Mouse (Mus musculus) urinary bladder, postnatal 25 days (tissue): ENCODE measurements around the gene Endou.

ENCODE experiments used
- DNase-seq: peaks from one replicate; pipeline ENCODE4 v3.0.0; 2022; ENCODE audit warnings: low spot score

Endou gene

DNA sequence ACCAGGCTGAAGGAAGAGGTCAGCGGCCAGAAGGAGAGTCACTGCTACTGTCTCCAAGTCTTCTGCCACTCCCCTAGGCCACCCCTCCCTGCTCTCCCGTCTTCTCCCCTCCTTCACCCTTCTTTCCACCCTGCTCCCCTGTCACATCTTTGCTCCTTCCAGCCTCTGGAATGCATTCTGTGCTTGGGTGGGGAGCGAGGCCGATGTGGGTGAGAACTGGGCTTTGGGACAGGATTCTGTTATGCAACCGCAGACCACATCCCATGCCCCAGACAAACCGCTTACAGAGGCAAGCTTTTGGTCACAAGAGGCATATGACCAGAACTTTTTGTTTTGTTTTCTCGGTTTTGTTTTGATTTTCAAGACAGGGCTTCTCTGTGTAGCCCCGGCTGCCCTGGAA lies 4.1 kb downstream of the Endou start:
- DNase-seq, result peak; percentile 19

DNA sequence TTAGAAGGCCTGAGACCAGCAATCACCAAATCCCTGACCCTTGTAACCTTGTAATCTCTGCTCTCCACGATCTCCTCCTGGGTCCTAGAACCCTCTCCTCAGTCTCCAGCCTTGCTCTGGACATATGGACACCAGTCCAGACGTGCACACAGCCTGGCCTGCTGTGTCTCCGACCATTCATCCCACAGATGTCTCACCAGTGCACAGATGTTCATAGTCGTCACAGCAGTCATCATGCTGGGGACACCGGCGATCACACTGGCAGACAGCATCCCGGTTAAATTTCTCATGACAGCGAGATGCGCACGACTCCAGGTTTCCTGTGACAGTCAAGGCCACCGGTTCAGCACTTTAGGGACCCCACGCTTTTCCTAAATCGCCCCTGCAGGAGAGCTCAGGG lies 4.8 kb downstream of the Endou start:
- no peak for DNase-seq

DNA sequence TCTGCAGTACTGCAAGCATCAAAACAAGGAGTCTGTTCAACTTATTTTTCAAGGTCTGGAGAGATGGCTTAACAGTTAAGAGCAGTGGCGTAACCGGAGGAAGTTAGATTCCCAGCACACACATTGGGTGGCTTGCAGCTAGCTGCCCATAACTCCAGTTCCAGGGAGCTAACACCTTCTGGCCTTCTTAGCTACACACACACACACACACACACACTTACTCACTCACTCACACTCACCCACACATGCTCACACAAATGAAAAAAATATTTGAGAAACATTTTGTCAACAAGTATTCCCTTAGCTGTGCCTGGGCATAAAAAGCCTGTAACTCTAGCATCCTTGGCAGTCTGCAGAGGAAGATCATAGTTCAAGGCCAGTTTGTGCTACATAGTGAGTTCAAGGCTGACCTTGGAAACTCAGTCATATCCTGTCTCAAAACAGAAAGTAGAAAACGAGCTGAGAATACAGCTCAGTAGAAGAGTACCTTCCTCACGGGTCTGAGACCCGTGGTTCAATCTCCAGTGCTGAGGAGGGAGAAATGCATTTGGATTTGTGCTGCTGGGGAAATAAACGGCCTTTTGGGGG lies 5.8 kb downstream of the Endou start:
- DNase-seq, result no peak

DNA sequence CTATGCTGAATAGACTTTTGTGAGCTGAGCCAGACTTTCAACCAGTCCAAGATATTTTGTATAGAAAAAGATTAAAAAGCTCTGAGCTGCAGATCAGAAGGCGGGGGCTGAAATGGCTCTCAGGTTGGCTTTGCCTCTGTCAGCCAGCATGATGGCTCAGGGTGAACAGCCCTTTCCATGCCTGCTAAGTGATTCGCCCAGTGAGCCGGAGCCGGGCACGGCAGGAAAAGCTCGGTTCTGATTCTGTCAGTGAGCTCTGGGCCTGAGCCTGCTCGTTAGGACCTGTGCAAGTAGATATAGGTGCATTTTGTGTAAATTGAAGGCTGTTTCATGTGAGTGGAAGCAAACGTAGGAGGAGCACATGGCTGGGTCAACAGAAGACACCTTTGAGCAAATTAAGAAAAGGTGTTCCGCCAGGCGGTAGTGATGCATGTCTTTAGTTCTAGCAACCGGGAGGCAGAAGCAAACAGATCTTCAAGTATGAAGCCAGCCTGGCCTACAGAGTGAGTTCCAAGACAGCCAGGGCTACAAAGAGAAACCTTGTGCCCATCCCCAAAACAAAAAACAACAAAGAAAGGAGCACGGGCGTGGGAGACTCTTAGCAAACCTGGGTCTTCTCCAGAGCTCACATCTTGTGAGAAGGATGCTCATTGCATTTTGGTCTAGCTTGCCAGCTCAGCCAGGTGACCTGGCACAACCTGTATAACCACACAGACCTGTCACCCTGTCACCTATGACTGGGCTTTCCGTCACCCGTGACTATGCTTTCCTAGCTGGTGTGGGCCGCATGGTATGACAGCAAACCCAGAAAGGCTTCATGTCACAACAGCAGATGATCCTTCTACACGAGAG lies 6.6 kb downstream of the Endou start:
- peak; percentile 31 for DNase-seq

DNA sequence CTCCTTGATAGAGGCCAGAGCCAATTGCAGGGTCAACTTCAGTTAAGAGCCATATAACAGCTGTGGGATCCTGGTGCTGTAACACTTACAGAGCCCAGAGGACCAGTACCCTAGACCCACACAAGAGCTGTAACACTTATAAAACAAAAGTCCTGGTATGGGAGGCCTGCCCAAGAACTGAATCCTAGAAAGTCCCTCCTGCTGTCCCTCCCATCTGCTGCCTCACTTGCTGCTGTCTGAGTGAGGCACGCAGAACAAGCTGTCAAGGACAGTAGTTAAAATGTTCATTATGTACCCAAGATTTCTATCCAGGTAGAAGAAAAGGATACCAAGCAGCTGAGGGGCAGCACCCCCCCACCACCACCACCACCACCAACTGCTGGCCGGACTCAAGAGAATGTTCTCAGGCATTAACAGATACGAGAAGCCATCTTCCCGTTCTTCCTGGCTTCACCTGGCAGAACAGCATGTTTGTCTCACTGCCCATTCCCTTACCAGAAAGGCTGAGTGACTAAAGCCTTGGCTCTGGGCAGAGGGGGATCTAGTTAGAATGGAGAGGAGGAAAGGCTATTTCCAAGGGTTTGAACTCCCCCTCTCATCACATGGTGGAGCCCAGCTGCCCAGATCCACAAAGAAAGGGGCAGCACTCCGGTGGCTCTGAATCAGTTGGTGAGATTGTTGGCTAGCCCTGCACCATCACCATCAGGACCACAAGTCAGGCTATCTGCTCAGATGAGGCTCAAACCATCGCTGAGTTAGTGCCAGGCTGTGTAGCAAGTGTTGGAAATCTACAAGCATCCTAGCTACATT lies 7.4 kb downstream of the Endou start:
- DNase-seq, result no peak

DNA sequence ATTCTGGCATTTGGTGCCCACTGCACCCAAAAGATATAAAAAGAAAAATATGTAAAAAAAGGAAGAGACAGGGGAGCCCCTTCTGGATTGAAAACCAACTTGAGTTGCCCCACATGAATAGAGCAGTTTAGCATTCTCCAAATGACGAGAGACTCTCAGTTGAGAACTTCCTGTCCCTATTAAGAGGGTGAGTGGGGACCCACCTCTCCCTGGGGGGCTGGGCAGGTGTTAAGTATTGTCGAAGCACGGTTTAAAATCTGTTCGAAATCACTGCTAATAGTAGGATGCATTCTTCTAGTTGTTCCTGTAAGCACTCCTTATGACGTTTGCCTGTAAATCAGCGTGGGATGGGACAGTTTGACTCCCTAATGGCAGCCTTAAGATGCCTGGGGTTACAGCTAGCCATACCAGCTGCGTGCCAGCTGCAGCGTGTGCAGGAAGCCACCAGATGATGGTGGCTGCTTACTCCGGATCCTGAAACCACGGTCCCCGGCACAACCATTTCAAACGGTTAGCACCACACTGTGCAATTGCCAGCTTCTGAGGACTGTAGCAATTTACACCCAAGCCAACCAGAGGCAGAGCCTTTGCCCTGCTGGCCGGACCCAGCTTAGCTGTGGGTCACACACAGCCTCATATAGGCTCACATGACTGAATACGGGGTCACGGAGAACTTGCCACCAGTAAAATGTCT lies 10.0 kb downstream of the Endou start:
- no peak for DNase-seq

DNA sequence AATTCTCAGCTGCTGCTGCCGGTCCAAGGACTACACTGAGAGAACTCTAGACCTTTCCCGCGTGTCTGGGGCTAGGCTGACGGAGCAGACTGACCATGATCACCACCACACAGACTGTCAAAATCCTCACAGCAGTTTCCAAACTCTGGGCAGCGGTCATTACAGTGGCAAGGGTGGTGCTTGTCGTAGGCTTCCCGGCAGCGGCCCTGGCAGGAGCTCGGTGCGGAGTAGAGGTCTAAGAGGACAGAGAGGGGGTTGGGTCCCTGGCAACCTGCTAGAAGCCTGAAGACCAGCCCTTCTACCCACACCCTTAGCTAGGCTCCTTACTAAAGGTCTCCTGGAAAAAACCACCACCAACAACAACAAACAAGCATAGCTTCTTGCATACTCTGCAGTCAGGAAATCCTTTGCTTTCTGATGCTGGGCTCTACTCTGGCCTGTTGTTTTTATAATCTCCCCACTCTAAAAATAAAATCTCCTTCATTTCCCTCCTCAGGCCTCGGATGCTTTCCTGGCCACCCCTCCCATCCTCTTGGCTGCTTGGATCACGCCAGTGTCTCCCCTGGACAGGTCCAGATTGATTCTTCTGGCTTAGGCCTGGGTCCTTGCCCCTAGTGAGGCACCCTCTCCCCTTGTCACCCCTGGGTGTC lies 11.0 kb downstream of the Endou start:
- DNase-seq, result no peak

DNA sequence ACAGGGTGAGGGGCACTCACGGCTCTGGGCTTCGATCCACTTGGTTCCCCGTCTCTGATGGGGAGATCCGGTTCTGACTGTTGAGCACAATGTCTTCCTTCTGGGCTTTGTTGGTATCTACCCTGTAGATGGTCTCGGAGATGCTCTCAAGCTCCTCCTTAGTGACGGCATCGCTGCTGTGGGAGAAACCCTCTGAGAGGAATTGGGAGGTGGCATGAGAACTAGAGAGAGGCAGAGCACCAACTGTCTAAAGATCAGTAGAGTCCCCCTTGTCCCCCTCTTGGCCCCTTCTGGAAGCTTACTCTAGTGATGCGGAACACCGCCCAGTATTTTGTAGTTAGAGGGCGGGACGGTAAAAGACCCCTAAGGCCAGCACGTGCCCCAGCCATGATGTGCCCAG lies 11.6 kb downstream of the Endou start:
- DNase-seq, result no peak

DNA sequence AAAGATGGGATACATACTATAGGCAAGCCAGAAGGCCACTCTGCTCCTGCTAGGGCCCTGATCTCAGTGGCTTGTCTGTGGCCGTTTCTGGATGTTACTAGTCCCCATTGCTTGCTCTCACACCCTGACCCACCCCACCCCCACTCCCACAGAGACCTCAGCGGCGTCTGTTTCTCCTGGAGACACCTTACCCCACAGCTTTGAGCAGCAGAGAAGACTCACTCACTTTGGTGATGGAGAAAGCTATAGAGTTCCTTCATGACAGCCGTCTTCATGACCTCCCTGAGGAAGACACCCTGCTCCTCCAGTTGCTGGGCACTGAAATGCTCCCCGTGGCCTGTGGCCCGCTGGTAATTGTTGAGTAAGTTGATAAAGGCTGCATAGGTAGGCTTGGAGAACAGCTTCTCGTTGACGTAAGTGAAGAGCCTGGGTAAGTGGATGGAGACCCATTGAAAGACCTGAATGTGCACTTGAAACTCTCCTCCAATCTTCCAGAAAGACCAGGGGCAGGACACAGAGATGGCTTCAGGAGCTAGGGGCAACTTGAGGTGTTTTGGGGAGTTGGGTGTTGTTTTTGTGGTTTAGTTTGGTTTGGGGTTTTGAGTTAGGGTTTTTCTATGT lies 12.5 kb downstream of the Endou start:
- DNase-seq, result no peak

DNA sequence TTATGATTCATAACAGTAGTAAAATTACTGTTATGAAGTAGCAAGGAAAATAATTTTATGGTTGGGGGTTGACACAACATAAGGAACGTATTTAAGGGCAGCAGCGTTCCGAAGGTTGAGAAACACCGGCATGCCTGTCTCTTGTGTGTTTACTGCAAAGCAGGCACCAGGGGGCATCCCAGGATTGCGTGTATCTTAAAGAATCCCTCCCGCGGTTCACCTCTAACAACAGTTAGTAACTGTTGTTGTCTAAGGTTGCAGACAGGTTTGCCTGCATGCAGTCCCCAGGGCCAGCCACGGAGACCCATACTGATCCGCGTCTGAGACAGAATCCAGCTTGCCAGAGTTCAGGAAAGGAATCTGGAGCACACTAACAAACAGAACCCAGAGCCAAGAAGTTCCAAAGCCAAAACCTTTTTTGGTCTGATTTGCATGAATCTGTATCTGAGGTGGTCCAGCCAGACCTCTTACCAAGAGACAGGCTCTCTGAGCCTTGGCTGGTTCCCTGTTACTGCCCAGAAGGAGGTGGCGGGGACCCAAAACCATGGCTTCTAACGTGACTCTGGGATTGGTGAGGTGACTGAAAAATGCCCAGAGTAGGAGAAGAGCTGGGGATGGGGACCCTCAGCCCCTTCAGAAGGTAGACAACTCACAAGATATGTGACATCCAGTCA lies 13.1 kb downstream of the Endou start:
- DNase-seq, result peak; percentile 60

DNA sequence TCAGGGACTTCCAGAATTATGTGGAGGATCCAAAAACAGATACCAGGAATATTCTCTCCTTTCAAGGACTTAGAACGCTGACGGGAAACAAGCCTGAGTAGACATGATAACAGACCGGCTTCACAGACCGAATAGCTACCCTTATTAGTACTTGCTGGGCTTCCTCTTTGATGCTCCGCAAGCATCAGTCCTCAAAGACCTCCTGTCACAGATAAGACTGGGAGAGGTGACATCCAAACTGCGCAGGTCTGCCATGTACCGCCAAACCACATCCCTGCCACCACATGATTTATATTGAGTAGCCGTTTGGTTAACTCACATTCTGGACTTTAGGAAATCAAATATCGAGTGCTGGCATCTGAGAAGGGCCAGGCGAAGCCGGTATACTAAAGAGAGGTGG lies 14.4 kb downstream of the Endou start:
- no peak for DNase-seq

DNA sequence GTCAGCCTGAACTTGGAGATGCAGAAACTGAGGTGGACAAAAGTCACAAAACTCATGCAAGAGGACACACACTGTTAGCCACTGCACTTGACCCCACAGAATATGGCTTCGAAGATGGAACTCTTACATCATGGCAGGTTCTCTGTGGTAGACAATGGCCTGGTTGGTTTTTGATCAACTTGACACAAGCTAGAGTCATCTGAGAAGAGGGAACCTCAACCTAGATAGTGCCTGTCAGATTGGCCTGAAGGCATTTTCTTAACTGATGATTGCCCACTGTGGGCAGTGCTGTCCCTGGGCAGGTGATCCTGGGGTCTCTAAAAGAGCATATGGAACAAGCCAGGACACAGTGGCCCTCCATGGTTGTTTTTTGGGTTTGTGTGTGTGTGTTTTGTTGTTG lies 15.4 kb downstream of the Endou start:
- no peak for DNase-seq

DNA sequence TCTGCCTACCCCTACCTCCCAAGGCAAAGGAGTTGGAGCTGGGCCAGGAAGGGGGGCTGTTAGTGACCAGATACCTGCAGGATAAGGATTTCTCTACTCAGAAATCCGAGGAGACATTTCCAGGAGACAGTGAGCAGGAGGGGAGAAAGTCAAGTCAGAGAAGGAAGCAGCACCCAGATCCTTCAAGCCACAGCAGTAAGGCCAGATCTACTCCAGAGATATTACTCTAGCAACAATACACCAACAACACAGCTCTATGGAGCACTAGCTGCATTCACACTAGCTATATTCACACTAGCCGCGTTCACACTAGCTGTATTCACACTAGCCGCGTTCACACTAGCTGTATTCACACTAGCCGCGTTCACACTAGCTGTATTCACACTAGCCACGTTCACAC lies 16.1 kb downstream of the Endou start:
- DNase-seq, result no peak

DNA sequence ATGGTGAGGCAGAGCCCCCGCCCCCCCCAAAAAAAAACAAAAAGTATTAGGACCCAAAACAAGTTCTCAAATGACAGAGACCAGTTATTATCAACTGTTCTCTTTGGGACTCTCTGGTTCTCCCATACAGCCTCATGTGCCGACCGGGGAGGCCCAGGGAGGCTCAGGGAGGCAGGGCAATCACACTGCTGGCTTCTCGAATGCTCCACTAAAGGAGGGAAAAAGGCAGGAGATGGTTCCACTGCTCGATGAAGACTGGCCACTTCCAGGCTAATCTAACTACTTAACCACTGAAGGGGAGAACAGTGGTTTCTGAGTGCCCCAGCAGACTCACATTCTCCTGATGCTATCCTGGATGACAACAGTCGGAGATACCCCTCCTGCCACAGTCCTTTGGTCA lies 18.6 kb downstream of the Endou start:
- DNase-seq, result no peak

DNA sequence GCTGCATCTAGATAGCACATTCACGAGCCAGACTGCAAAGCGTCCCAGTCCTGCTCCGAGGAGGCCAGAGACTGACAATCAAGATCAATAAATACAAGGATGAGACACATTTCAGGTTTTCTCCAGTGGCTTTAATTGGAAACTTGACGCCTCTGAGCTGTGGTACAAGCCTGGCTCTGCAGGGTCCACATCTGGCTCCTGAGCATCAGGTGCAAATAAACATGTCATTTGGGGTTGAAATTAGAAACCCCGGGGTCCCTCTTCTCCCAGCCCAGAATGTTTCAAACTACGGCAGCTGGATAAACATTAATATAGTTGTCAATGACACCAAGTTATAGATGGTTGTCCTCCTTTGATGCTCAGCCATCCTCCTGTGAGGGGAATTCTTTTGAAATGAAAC lies 20.2 kb downstream of the Endou start:
- no peak for DNase-seq

DNA sequence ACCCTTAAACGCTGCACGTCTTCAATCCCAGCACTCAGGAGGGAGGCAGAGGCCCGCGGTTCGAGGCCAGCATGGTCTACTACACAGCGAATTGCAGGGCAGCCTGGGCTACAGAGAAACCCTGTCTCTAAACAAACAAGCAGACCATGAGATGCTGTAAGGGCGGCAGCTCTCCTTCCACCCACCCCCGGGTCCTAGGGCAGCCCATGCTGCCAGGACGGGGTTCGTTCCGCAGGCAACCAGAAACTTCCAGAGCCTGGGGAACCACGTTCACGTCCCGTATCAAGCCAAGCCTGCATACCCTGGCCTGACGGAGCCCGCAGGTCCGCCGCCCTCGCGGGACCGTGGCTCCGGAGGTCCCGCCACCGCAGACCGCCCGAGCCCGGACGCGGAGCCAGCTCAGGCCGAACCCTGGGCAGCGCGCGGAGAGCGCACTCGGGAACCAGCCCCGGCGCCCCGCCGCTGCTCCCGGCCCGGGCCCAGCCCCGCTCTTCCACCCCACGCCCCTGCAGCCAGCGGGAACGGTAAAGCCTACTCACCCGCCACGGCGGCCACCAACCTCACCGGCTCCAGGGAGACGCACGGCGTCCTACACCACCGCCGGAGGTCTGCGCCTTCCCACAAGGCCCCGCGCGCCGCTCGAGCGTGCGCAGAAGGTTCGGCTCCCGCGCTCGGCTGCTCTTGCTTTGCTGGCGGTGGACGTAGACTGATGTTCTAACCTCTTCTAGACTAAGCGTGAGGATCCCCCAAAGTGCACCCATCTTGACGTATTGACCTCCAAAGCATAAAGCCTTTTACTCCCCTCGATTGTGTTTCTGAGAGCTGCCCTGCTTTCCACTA lies 25.7 kb downstream of the Endou start, which contains the start of gene Rpap3:
TSS of gene Rpap3 (minus strand) at position 615 of the 840 bp plus-strand sequence.
- DNase-seq, result peak; percentile 84

DNA sequence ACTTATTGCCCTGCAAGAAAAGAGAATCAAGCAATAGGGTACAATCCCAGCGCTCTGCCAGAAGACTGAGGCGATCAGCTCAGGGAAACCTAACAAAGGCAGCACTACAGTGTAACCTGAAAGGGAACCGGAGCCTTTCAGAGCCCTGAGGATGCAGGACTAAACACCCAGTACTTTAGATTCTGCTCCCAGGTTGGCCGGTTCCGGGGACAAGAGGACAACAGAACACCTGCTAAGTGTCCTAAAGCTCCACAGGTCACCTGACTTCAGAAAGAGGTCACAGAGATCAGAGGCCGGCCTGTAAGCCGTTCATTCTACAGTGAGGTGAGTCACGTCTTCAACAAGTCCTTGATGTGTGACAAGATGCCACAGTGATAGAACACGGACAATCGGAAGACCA lies 34.5 kb downstream of the Endou start:
- no peak for DNase-seq

DNA sequence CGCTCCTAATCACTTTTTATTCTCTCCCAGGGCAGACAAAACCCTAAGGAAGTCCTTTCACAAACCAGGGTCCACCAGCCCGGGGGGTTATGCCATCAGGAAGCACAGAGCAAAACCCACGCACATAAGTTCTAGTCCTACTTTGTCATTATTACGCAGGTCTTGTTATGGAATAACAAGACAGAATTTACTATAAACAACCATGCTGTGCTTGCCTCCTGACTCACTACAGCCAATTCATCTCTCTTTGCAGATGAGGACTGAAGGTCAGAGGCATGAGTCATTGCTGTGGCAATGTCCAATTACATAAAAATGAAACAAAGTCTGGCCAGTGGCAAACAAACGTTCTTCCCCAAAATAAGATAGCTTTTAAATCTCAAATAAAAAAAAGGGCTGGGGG lies 37.7 kb downstream of the Endou start:
- DNase-seq, result no peak

DNA sequence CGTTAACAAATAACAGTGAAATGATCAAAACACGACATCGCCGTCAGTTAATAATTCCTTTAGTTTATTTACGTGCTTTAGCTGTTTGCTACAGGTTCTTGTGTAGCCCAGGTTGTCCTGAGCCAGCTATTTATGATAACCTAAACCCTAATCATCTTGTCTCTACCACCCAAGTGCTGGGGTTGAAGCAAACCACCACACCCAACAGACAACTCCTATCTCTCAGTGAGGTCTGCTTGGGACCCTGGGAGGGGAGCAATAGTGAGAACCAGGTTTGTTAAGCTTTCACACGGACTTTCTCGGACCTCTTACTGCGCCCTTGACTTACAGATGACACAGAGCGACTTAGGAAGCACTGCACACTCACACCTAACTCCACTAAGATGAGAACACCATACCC lies 47.0 kb downstream of the Endou start:
- no peak for DNase-seq

DNA sequence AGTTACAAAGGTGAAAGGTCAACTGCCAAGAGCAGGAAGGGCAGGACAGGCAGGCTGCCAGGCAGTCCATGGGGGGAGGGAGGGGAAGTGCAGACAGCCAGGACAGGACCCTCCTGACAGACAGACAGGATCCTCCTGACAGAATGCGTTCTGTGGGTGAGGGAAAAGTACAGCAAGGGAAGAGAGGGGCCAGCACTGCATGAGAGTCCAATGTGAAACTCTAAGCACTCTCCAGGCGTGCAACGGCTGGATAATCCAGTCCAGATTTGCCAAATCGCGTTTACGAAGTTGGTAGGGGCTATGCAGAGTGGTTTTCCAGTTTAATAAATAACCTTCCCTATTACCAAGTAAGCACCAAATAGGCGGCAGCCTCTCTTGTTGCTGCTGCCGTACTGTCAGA lies 49.1 kb downstream of the Endou start:
- DNase-seq, result no peak
